Mouse (Mus musculus) kidney, adult 11 months (tissue): Measurements from ENCODE around the gene Bmper.

Source experiments
- DNase-seq: peaks from one replicate; pipeline ENCODE4 v3.0.0; 2022

The Bmper gene

GRCm38 (mm10) chr9:23377831-23378730 lies 155.2 kb downstream of the Bmper start:
- no peak for DNase-seq

- no peak for DNase-seq
Measured at GRCm38 (mm10) chr9:23378731-23379170, 155.9 kb downstream of the Bmper start.

GRCm38 (mm10) chr9:23380171-23380835 lies 157.4 kb downstream of the Bmper start:
- DNase-seq: no peak

GRCm38 (mm10) chr9:23383291-23383690 lies 160.4 kb downstream of the Bmper start:
- DNase-seq: no peak

- DNase-seq: no peak
Measured at GRCm38 (mm10) chr9:23383837-23384236, 161.0 kb downstream of the Bmper start.

- no peak for DNase-seq
Measured at GRCm38 (mm10) chr9:23384880-23385279, 162.0 kb downstream of the Bmper start.

GRCm38 (mm10) chr9:23386201-23386600 lies 163.3 kb downstream of the Bmper start:
- no peak for DNase-seq

- no peak for DNase-seq
Measured at GRCm38 (mm10) chr9:23390118-23390517, 167.2 kb downstream of the Bmper start.

GRCm38 (mm10) chr9:23394652-23395317 lies 171.9 kb downstream of the Bmper start:
- no peak for DNase-seq

GRCm38 (mm10) chr9:23396186-23396585 lies 173.3 kb downstream of the Bmper start:
- no peak for DNase-seq

- no peak for DNase-seq
Measured at GRCm38 (mm10) chr9:23397876-23398275, 175.0 kb downstream of the Bmper start.

- no peak for DNase-seq
Measured at GRCm38 (mm10) chr9:23399638-23400284, 176.9 kb downstream of the Bmper start.

GRCm38 (mm10) chr9:23407416-23407815 lies 184.5 kb downstream of the Bmper start:
- no peak for DNase-seq

- DNase-seq: no peak
Measured at GRCm38 (mm10) chr9:23407935-23408781, 185.3 kb downstream of the Bmper start.

GRCm38 (mm10) chr9:23410567-23410966 lies 187.7 kb downstream of the Bmper start:
- no peak for DNase-seq

GRCm38 (mm10) chr9:23412956-23413355 lies 190.1 kb downstream of the Bmper start:
- peak; percentile 8 for DNase-seq

- DNase-seq: no peak
Measured at GRCm38 (mm10) chr9:23419107-23419506, 196.2 kb downstream of the Bmper start.

- no peak for DNase-seq
Measured at GRCm38 (mm10) chr9:23423748-23424147, 200.9 kb downstream of the Bmper start.

GRCm38 (mm10) chr9:23432631-23433030 lies 209.8 kb downstream of the Bmper start:
- no peak for DNase-seq

- DNase-seq: no peak
Measured at GRCm38 (mm10) chr9:23433238-23433637, 210.4 kb downstream of the Bmper start.

- DNase-seq: peak; percentile 70
Measured at GRCm38 (mm10) chr9:23436751-23437150, 213.9 kb downstream of the Bmper start.

- no peak for DNase-seq
Measured at GRCm38 (mm10) chr9:23438662-23439061, 215.8 kb downstream of the Bmper start.
